Mouse (Mus musculus) left cerebral cortex, postnatal 36 days (tissue): ENCODE results near the gene Defb46. TPM values are rescaled to one million over a fixed set of nuclear protein-coding genes. Genes with fewer than 3 reads are reported as not detected.

Source experiments
- DNase-seq, 2 experiments: peaks; one replicate each; pipeline ENCODE4 v3.0.0; 2021 to 2022; ENCODE audit warnings: low spot score in 2 of 2, mixed read lengths in 1 of 2
- intact Hi-C: fragments of 180-260 bp; cut with DNase I; formaldehyde crosslinking; loops from one replicate; pipeline ENCODE4 v1.15.1; 2025
- total RNA-seq, 2 experiments: library from RNA; stranded (reverse); gene quantifications; 2 replicates each; pipeline ENCODE4 v1.2.3; 2021

Gene Defb46
- not detected for total RNA-seq

- DNase-seq: no peak
- intact Hi-C loops: no loop called here
These were observed at the start of gene Defb46 for GRCm38 (mm10) chr8:19239616-19240015. TSS of gene Defb46 (plus strand) at chr8:19239916.

GRCm38 (mm10) chr8:19225161-19225560 lies 14.6 kb upstream of the Defb46 start, which contains the start of gene Defb6:
TSS of gene Defb6 (plus strand) at chr8:19225478.
- DNase-seq: no peak
- intact Hi-C loops: no loop called here

GRCm38 (mm10) chr8:19238101-19238500 lies 1.6 kb upstream of the Defb46 start:
- intact Hi-C loops: no loop called here

GRCm38 (mm10) chr8:19247280-19247679 lies 7.6 kb downstream of the Defb46 start, which contains the start of gene Defb5:
TSS of gene Defb5 (plus strand) at chr8:19247580.
- no peak for DNase-seq
- intact Hi-C loops: no loop called here

More at GRCm38 (mm10) chr8:19238101-19238500, 1.6 kb upstream of the Defb46 start:
- no peak for DNase-seq

GRCm38 (mm10) chr8:19258136-19258535 lies 18.4 kb downstream of the Defb46 start:
- intact Hi-C loops: no loop called here
- DNase-seq: no peak

GRCm38 (mm10) chr8:19259667-19260066 lies 20.0 kb downstream of the Defb46 start:
- intact Hi-C loops: no loop called here
- no peak for DNase-seq

Other genes with a start within 250 kb of the Defb46 start
- not detected for gene Defb37, start 248.9 kb upstream of the Defb46 start, total RNA-seq
- not detected for gene Defb38, start 213.3 kb upstream of the Defb46 start, total RNA-seq
- gene Defb39, start 175.1 kb upstream of the Defb46 start, total RNA-seq: not detected
- not detected for gene Defb12, start 125.1 kb upstream of the Defb46 start, total RNA-seq
- gene Defb34, start 116.2 kb upstream of the Defb46 start, total RNA-seq: not detected
- gene Gm45826, start 99.1 kb upstream of the Defb46 start, total RNA-seq: not detected
- gene Defb14, start 45.6 kb upstream of the Defb46 start, total RNA-seq: not detected
- not detected for gene Defb4, start 41.2 kb upstream of the Defb46 start, total RNA-seq
- gene Defb6, start 14.4 kb upstream of the Defb46 start, total RNA-seq: not detected
- gene Defb5, start 7.7 kb downstream of the Defb46 start, total RNA-seq: not detected
- not detected for gene Defb3, start 53.4 kb downstream of the Defb46 start, total RNA-seq
- gene Defb8, start 207.7 kb downstream of the Defb46 start, total RNA-seq: not detected